Mouse (Mus musculus) ES-E14 (cell line): Measurements from ENCODE around the gene Rxra. TPM values are rescaled to one million over a fixed set of nuclear protein-coding genes. Genes with fewer than 3 reads are reported as not detected.

Source experiments
- DNase-seq: peaks from one replicate; pipeline ENCODE4 v3.0.0-alpha.2; 2013; ENCODE audit warnings: low read depth, low spot score
- H3K27ac ChIP-seq: 2 replicates; pipeline ENCODE4 v1.5.1; 2012; ENCODE audit warnings: low read depth, mild to moderate bottlenecking, low read length, moderate library complexity, mixed read lengths; ENCODE audit not compliant: poor library complexity, insufficient read depth, severe bottlenecking
- H3K36me3 ChIP-seq: 2 replicates; pipeline ENCODE4 v1.6.1; 2012; ENCODE audit warnings: mild to moderate bottlenecking, low read length, moderate library complexity, mixed read lengths; ENCODE audit not compliant: control insufficient read depth, poor library complexity, insufficient read depth, severe bottlenecking
- H3K4me1 ChIP-seq, 2 experiments: fragments of 150-350 bp in 1 of 2; sonication (generic) in 1 of 2; 2 replicates each; pipeline ENCODE4 v1.6.1; 2012; ENCODE audit warnings: low read length in 2 of 2, mild to moderate bottlenecking in 1 of 2, mixed read lengths in 1 of 2; ENCODE audit not compliant: control insufficient read depth in 2 of 2, insufficient read depth in 2 of 2, poor library complexity in 1 of 2
- H3K4me3 ChIP-seq, 2 experiments: fragments of 150-350 bp in 1 of 2; sonication (generic) in 1 of 2; 2 replicates each; pipeline ENCODE4 v1.5.1; 2012; ENCODE audit warnings: low read length in 2 of 2, low read depth in 1 of 2, mild to moderate bottlenecking in 1 of 2, mixed read lengths in 1 of 2; ENCODE audit not compliant: insufficient read depth in 1 of 2, poor library complexity in 1 of 2, severe bottlenecking in 1 of 2
- H3K9ac ChIP-seq: 2 replicates; pipeline ENCODE4 v1.6.1; 2012; ENCODE audit warnings: low read depth, mild to moderate bottlenecking, low read length, mixed read lengths; ENCODE audit not compliant: poor library complexity, insufficient read depth, severe bottlenecking
- H3K9me3 ChIP-seq: fragments of 150-350 bp; sonication (generic); 2 replicates; pipeline ENCODE4 v1.6.1; 2012; ENCODE audit warnings: low read depth, mild to moderate bottlenecking, low read length; ENCODE audit not compliant: control insufficient read depth, insufficient read depth
- CHD2 ChIP-seq: IDR thresholded peaks from 2 replicates; pipeline ENCODE4 v1.6.1; 2014; ENCODE audit warnings: mild to moderate bottlenecking, low read depth, low read length, inconsistent platforms
- HCFC1 ChIP-seq: IDR thresholded peaks from 2 replicates; pipeline ENCODE4 v1.6.1; 2012; ENCODE audit warnings: low read length, inconsistent platforms, borderline replicate concordance; ENCODE audit not compliant: insufficient read depth
- MAFK ChIP-seq: IDR thresholded peaks from 2 replicates; pipeline ENCODE4 v1.6.1; 2014; ENCODE audit warnings: mild to moderate bottlenecking, low read depth, low read length, inconsistent platforms; ENCODE audit not compliant: insufficient read depth
- ZC3H11A ChIP-seq: IDR thresholded peaks from 2 replicates; pipeline ENCODE4 v1.6.1; 2012; ENCODE audit warnings: low read depth, mild to moderate bottlenecking, inconsistent platforms, low read length, borderline replicate concordance
- ZNF384 ChIP-seq: IDR thresholded peaks from 2 replicates; pipeline ENCODE4 v1.6.1; 2012; ENCODE audit warnings: low read depth, low read length, inconsistent platforms
- in situ Hi-C, 2 experiments: fragments of 600-800 bp; cut with MboI; formaldehyde crosslinking; loops; one replicate each; pipeline ENCODE4 v1.15.1; 2025; ENCODE audit warnings: low sequenced_read_pairs in 2 of 2, inconsistent platforms in 1 of 2; ENCODE audit not compliant: unreplicated experiment in 2 of 2
- total RNA-seq: library from RNA; depleted of rRNA; stranded (reverse); fragments of 300-350 nt; gene quantifications from 2 replicates; pipeline ENCODE4 v1.2.3, GENCODE M21; 2012

The Rxra gene
- total RNA-seq, 1 experiment, result 21.0 TPM

GRCm38 (mm10) chr2:27684017-27684657 lies 7.9 kb downstream of the Rxra start:
- Histone ChIP-seq H3K9ac (no peak overlapping the region), H3K27ac (no peak overlapping the region; the same call in 1 of the 2 replicates), H3K4me3 (no peak overlapping the region), H3K9me3 (no peaks in the 10 kb centered on the region), H3K36me3 (no peaks in the 10 kb centered on the region), H3K4me1 (peaks cover 3 to 22% of the 10 kb centered on the region in 2 experiments; a peak in 2 of 4 replicates)
- no peak for DNase-seq
- TF ChIP-seq ZNF384, result no peak
- in situ Hi-C loops, result no loop called here

GRCm38 (mm10) chr2:27685917-27686316 lies 9.7 kb downstream of the Rxra start:
- Histone ChIP-seq H3K9me3 (no peaks in the 10 kb centered on the region), H3K27ac (no peak overlapping the region), H3K9ac (no peak overlapping the region), H3K36me3 (no peaks in the 10 kb centered on the region), H3K4me3 (no peak overlapping the region), H3K4me1 (peaks cover 3 to 14% of the 10 kb centered on the region in 2 experiments; a peak in 2 of 4 replicates)
- DNase-seq, result no peak
- in situ Hi-C loops, result no loop called here
- TF ChIP-seq CHD2 (no peak), HCFC1 (no peak), ZNF384 (no peak), MAFK (no peak), ZC3H11A (no peak)

GRCm38 (mm10) chr2:27686335-27686734 lies 10.1 kb downstream of the Rxra start:
- H3K9me3 ChIP-seq, result no peaks in the 10 kb centered on the region
- no peak overlapping the region for H3K9ac ChIP-seq
- TF ChIP-seq HCFC1, result no peak
- TF ChIP-seq ZC3H11A, result no peak
- TF ChIP-seq ZNF384, result no peak
- TF ChIP-seq MAFK, result no peak
- no peak for TF ChIP-seq CHD2
- in situ Hi-C loops, result no loop called here
- no peak overlapping the region for H3K4me3 ChIP-seq
- H3K4me1 ChIP-seq, result peaks cover 3 to 14% of the 10 kb centered on the region in 2 experiments; a peak in 3 of 4 replicates
- DNase-seq, result no peak
- no peak overlapping the region for H3K27ac ChIP-seq
- no peaks in the 10 kb centered on the region for H3K36me3 ChIP-seq

- Histone ChIP-seq H3K9ac (no peak overlapping the region), H3K27ac (no peak overlapping the region), H3K4me3 (no peak overlapping the region), H3K9me3 (no peaks in the 10 kb centered on the region), H3K36me3 (no peaks in the 10 kb centered on the region), H3K4me1 (peaks cover 3 to 14% of the 10 kb centered on the region in 2 experiments; a peak in 3 of 4 replicates)
- DNase-seq, result no peak
- TF ChIP-seq ZC3H11A (no peak), HCFC1 (no peak), ZNF384 (no peak), MAFK (no peak), CHD2 (no peak)
- in situ Hi-C loops, result no loop called here
Measured at GRCm38 (mm10) chr2:27687041-27687440, 10.8 kb downstream of the Rxra start.

GRCm38 (mm10) chr2:27687973-27688372 lies 11.7 kb downstream of the Rxra start:
- H3K36me3 ChIP-seq, result no peaks in the 10 kb centered on the region
- H3K4me3 ChIP-seq, result no peak overlapping the region
- no peak overlapping the region for H3K9ac ChIP-seq
- no peak for DNase-seq
- H3K9me3 ChIP-seq, result no peaks in the 10 kb centered on the region
- H3K4me1 ChIP-seq, result peaks cover 3 to 11% of the 10 kb centered on the region in 2 experiments; a peak in 3 of 4 replicates
- H3K27ac ChIP-seq, result no peak overlapping the region
- TF ChIP-seq ZNF384, result no peak
- no peak for TF ChIP-seq CHD2
- TF ChIP-seq ZC3H11A, result no peak
- TF ChIP-seq HCFC1, result no peak
- no peak for TF ChIP-seq MAFK
- in situ Hi-C loops, result no loop called here
